In genomic region chr19:21357792-21358191, GRCm38 (mm10) we compare ENCODE assay signal across 26 mouse cellular contexts.
"Had no signal": no experiment of that assay in that cellular context is flagged by ENCODE, and none has a peak within 500 bp of the region (broad histone marks: within the 10 kb centered on the region; RNA-seq: fewer than 3 reads in every experiment).

No protein-coding gene starts in this region.

- H3K4me1 ChIP-seq: heart, embryonic 13.5 days; heart, embryonic 15.5 days; hindbrain, embryonic 13.5 days; hindbrain, embryonic 15.5 days; kidney, embryonic 15.5 days; limb, embryonic 13.5 days; limb, embryonic 15.5 days; liver, embryonic 12.5 days had no signal

- H3K4me3 ChIP-seq: gastrocnemius, adult 2 months; heart, adult 2 months; heart, embryonic 13.5 days; heart, embryonic 15.5 days; hindbrain, embryonic 13.5 days; hindbrain, embryonic 15.5 days; kidney, embryonic 15.5 days; layer of hippocampus, adult 2 months; limb, embryonic 13.5 days; limb, embryonic 15.5 days; liver, embryonic 12.5 days had no signal

- H3K9me3 ChIP-seq: heart, embryonic 13.5 days; heart, embryonic 15.5 days; hindbrain, embryonic 13.5 days; hindbrain, embryonic 15.5 days; kidney, embryonic 15.5 days; limb, embryonic 13.5 days; limb, embryonic 15.5 days; liver, embryonic 12.5 days had no signal

- DNase-seq: gastrocnemius, adult 2 months; gastrocnemius, postnatal 10 days; gastrocnemius, postnatal 25 days; heart, adult 11 months; heart, adult 2 months; heart, postnatal 14 days; heart, postnatal 36 days; kidney, adult 11 months; kidney, adult 2 months; kidney, adult 9 months; kidney, postnatal 25 days; kidney, postnatal 4 days; left cerebral cortex, postnatal 4 days had no signal

- H3K27me3 ChIP-seq: heart, embryonic 13.5 days; heart, embryonic 15.5 days; hindbrain, embryonic 13.5 days; hindbrain, embryonic 15.5 days; kidney, embryonic 15.5 days; limb, embryonic 13.5 days; limb, embryonic 15.5 days; liver, embryonic 12.5 days had no signal

- H3K9ac ChIP-seq: heart, embryonic 13.5 days; heart, embryonic 15.5 days; hindbrain, embryonic 13.5 days; hindbrain, embryonic 15.5 days; kidney, embryonic 15.5 days; limb, embryonic 13.5 days; limb, embryonic 15.5 days; liver, embryonic 12.5 days had no signal

- H3K4me2 ChIP-seq: heart, embryonic 11.5 days; heart, embryonic 13.5 days; heart, embryonic 15.5 days; hindbrain, embryonic 13.5 days; hindbrain, embryonic 15.5 days; kidney, embryonic 15.5 days; limb, embryonic 13.5 days; limb, embryonic 15.5 days; liver, embryonic 12.5 days had no signal

- H3K36me3 ChIP-seq: heart, embryonic 13.5 days; heart, embryonic 15.5 days; hindbrain, embryonic 13.5 days; hindbrain, embryonic 15.5 days; kidney, embryonic 15.5 days; limb, embryonic 13.5 days; limb, embryonic 15.5 days; liver, embryonic 12.5 days had no signal

- ATAC-seq: hindbrain, postnatal 0 days; intestine, embryonic 16.5 days; liver, embryonic 12.5 days had no signal

- H3K27ac ChIP-seq: gastrocnemius, adult 2 months; heart, adult 2 months; heart, embryonic 13.5 days; heart, embryonic 15.5 days; hindbrain, embryonic 13.5 days; hindbrain, embryonic 15.5 days; hindbrain, postnatal 0 days; kidney, embryonic 15.5 days; kidney, postnatal 0 days; layer of hippocampus, adult 2 months; limb, embryonic 13.5 days; limb, embryonic 15.5 days; liver, embryonic 12.5 days had no signal
